Mouse (Mus musculus) liver, embryonic 11.5 days (tissue): Measurements from ENCODE around the gene Jak2. TPM values are rescaled to one million over a fixed set of nuclear protein-coding genes. Genes with fewer than 3 reads are reported as not detected.

Source experiments
- ATAC-seq: fragments of 200-750 bp; cut with Nextera tagmentation; replicated peaks from 2 replicates; pipeline ENCODE4 v1.8.0; 2017; ENCODE audit warnings: moderate number of reproducible peaks, mild to moderate bottlenecking, moderate TSS enrichment, moderate library complexity; ENCODE audit not compliant: low FRiP score
- DNase-seq: peaks from one replicate; pipeline ENCODE4 v3.0.0-alpha.2; 2017; ENCODE audit warnings: low spot score
- H3K27ac ChIP-seq: fragments of 300-500 bp; sonication (generic); 2 replicates; pipeline ENCODE4 v1.5.1; 2014; ENCODE audit warnings: mild to moderate bottlenecking, low read depth, low read length, control low read depth
- H3K27me3 ChIP-seq: fragments of 300-500 bp; sonication (generic); replicated peaks from 2 replicates; pipeline ENCODE4 v1.6.1; 2014; ENCODE audit warnings: low read length, mixed read lengths; ENCODE audit not compliant: control insufficient read depth, insufficient read depth
- H3K36me3 ChIP-seq: fragments of 300-500 bp; sonication (generic); 2 replicates; pipeline ENCODE4 v1.6.1; 2014; ENCODE audit warnings: mild to moderate bottlenecking, low read length, moderate library complexity, mixed read lengths; ENCODE audit not compliant: control insufficient read depth, insufficient read depth
- H3K4me1 ChIP-seq: fragments of 300-500 bp; sonication (generic); replicated peaks from 2 replicates; pipeline ENCODE4 v1.6.1; 2014; ENCODE audit warnings: low read length, mixed read lengths; ENCODE audit not compliant: control insufficient read depth, insufficient read depth
- H3K4me2 ChIP-seq: fragments of 300-500 bp; sonication (generic); 2 replicates; pipeline ENCODE4 v1.6.1; 2014; ENCODE audit warnings: mild to moderate bottlenecking, control low read depth, moderate library complexity
- H3K4me3 ChIP-seq: fragments of 300-500 bp; sonication (generic); 2 replicates; pipeline ENCODE4 v1.5.1; 2014; ENCODE audit warnings: low read depth, low read length, control low read depth
- H3K9ac ChIP-seq: fragments of 300-500 bp; sonication (generic); 2 replicates; pipeline ENCODE4 v1.6.1; 2014; ENCODE audit warnings: low read depth, low read length, control low read depth
- H3K9me3 ChIP-seq: fragments of 300-500 bp; sonication (generic); 2 replicates; pipeline ENCODE4 v1.6.1; 2016; ENCODE audit warnings: low read length, inconsistent platforms, mixed read lengths; ENCODE audit not compliant: control insufficient read depth
- WGBS: fragments of 180-500 bp; shearing (Covaris S2); extraction: QIAGEN DNeasy Blood & Tissue Kit; methylation state at CpG from one replicate; pipeline ENCODE4 v1.1.7; 2014; 5-methylcytosine and 5-hydroxymethylcytosine counted together
- polyA plus RNA-seq: library from polyadenylated mRNA; unstranded; fragments of >200 nt; fragmentation: Nextera tagmentation; extraction: Ambion mirVana; gene quantifications from 2 replicates; pipeline ENCODE4 v1.2.1, GENCODE M21; 2014

Jak2 gene
- polyA plus RNA-seq, 1 experiment from 2014 or later = 18.1 TPM

DNA sequence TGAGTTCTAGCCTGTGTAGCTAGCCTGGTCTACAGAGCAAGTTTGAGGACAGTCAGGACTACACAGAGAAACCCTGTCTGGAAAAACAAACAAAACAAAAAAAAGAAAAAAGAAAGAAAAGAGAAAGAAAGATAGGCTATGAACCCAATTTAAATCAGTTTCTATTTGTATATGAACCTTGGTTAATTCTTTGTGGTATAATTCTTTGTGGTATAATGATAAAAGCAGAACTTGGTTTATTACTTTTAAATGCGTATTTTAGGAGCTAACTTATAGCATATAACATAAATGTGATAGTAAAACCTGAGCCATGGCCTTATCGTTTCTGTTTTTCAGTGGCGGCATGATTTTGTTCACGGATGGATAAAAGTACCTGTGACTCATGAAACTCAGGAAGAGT is 24.8 kb downstream of the Jak2 start:
- H3K27me3 ChIP-seq = no peaks in the 10 kb centered on the region
- no peaks in the 10 kb centered on the region for H3K9me3 ChIP-seq
- no peak overlapping the region for H3K4me3 ChIP-seq
- ATAC-seq (no peak), DNase-seq (no peak)
- H3K4me1 ChIP-seq = peaks cover under 1% of the 10 kb centered on the region; the same call in 1 of the 2 replicates
- WGBS = 97% methylated on average over 4 of the region's 4 CpGs
- no peak overlapping the region for H3K27ac ChIP-seq
- no peak overlapping the region for H3K9ac ChIP-seq
- H3K4me2 ChIP-seq = no peak overlapping the region
- H3K36me3 ChIP-seq = peaks cover 8% of the 10 kb centered on the region

DNA sequence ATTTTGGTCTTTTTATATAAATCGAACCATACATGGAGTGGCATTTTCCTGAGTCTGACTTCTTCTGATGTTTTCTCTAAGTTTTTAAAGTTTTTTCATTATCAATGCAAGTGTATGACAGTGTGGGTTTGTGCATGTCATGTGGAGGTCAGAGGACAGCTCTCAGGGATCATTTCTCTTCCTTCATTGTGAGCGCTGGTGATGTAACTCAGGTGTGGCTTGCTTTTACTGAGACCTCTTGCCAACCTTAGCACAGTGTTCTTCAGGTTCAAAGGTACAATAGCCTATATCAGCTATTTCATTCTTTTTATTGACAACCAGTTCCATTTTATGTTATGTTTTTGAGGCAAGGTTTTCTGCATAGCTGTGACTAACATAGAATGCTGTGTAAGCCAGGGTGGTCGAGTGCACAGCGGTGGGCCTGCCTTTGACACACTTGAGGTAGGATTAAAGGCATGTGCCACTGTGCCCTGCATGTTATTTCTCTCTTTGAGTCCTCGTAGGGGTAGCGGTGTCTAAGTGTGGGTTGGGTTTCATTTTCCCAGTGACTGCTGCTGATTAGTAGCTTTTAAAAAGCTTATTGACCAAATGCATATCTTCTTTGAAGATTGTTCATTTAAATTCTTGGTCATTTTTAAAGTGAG is 27.4 kb downstream of the Jak2 start:
- Histone ChIP-seq H3K4me2 (no peak overlapping the region), H3K27ac (no peak overlapping the region), H3K4me3 (no peak overlapping the region), H3K9ac (no peak overlapping the region), H3K9me3 (no peaks in the 10 kb centered on the region), H3K27me3 (no peaks in the 10 kb centered on the region), H3K36me3 (peaks cover 8% of the 10 kb centered on the region), H3K4me1 (no peaks in the 10 kb centered on the region)
- WGBS = 87% methylated on average over 6 of the region's 6 CpGs
- DNase-seq = no peak
- ATAC-seq = no peak

DNA sequence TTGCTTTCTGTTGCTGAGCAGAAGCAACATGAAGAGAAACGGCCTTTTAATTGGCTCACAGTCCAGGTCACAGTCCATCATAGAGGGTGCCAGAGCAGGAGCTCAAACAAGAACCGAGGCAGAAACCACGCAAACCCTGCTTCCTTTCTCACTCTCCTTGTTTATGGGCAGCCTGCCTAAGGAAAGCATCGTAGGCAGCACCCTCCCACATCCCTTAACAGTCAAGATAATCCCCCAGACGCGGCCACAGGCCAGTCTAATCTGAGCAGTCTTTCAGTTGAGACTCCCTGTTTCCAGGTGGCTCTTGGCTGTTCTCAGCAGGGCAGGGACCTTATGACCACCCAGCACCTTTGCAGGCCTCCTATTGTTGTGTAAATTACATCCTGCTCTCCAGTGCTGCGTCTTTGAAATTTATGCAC is 33.8 kb downstream of the Jak2 start:
- Histone ChIP-seq H3K4me1 (no peaks in the 10 kb centered on the region), H3K9me3 (no peaks in the 10 kb centered on the region), H3K9ac (no peak overlapping the region), H3K27ac (no peak overlapping the region), H3K27me3 (no peaks in the 10 kb centered on the region), H3K36me3 (peaks cover 13% of the 10 kb centered on the region; the same call in 1 of the 2 replicates), H3K4me2 (no peak overlapping the region), H3K4me3 (no peak overlapping the region)
- DNase-seq = no peak
- 51% methylated on average over 7 of the region's 7 CpGs for WGBS
- no peak for ATAC-seq

DNA sequence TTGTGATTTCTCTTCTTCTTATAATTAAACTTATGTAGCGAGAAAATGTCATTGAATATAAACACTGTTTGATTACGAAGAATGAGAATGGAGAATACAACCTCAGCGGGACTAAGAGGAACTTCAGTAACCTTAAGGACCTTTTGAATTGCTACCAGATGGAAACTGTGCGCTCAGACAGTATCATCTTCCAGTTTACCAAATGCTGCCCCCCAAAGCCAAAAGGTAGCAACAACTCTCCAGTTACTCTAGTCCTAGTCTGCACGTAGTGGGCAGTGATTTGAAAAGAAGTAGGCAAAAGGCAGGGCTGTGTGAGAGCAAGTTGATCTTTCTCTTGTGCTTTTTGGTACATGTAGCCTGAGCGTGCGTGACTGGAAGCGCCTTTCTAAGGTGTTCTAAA is 36.2 kb downstream of the Jak2 start:
- ATAC-seq = no peak
- 80% methylated on average over 8 of the region's 8 CpGs for WGBS

DNA sequence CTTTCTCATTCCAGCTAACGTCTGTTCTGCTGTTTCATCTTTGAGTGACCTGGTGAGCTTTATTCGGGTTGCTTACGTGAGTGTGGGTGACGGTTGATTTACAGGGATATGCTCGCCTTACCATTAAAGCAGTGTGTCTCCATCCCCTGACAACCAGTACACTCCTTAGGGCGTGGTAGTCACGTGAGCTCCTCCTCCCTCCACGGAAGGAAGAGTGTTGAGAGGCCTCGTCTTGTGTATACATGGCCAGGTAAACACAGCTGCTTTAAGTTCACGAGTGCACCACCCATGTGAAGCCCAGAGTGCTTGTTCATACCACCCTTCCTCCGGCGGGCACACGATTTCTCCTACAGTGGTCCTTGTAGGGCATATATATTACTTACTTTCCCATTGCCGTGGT is 39.9 kb downstream of the Jak2 start:
- Histone ChIP-seq H3K27me3 (no peaks in the 10 kb centered on the region), H3K4me3 (no peak overlapping the region), H3K4me1 (no peaks in the 10 kb centered on the region), H3K9me3 (no peaks in the 10 kb centered on the region), H3K36me3 (peaks cover 15% of the 10 kb centered on the region; the same call in 1 of the 2 replicates), H3K27ac (no peak overlapping the region), H3K4me2 (no peak overlapping the region), H3K9ac (no peak overlapping the region)
- WGBS = 87% methylated on average over 14 of the region's 14 CpGs
- DNase-seq (no peak), ATAC-seq (no peak)

More for the DNA sequence above, 36.2 kb downstream of the Jak2 start:
- Histone ChIP-seq H3K9ac (no peak overlapping the region), H3K36me3 (peaks cover 20% of the 10 kb centered on the region; the same call in 1 of the 2 replicates), H3K4me1 (no peaks in the 10 kb centered on the region), H3K4me3 (no peak overlapping the region), H3K4me2 (no peak overlapping the region), H3K27ac (no peak overlapping the region), H3K9me3 (no peaks in the 10 kb centered on the region), H3K27me3 (no peaks in the 10 kb centered on the region)
- no peak for DNase-seq

DNA sequence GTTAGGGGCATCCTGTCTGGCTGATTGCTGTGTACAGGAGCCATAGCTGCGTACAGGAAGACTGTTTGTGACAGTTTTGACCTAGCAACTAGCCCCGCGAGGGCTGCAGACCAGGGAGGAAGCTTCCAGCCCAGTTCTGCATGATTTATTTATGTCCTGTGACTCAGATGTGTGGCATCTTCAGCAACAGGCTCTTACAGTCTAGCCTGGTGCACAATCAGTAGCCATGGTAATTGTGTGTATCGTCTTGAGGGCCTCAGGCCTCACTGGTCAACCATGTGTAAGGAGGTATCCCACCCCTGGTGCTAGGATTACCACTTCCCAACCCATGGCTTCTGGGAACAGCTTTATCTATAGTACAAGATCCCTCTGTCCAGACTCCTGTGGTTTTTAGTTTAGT is 40.9 kb downstream of the Jak2 start:
- no peak overlapping the region for H3K9ac ChIP-seq
- no peaks in the 10 kb centered on the region for H3K9me3 ChIP-seq
- peaks cover 13% of the 10 kb centered on the region; the same call in 1 of the 2 replicates for H3K36me3 ChIP-seq
- H3K4me3 ChIP-seq = no peak overlapping the region
- no peak overlapping the region for H3K4me2 ChIP-seq
- DNase-seq = no peak
- 84% methylated on average over 4 of the region's 4 CpGs for WGBS
- no peak for ATAC-seq
- H3K4me1 ChIP-seq = no peaks in the 10 kb centered on the region
- no peak overlapping the region for H3K27ac ChIP-seq
- no peaks in the 10 kb centered on the region for H3K27me3 ChIP-seq

DNA sequence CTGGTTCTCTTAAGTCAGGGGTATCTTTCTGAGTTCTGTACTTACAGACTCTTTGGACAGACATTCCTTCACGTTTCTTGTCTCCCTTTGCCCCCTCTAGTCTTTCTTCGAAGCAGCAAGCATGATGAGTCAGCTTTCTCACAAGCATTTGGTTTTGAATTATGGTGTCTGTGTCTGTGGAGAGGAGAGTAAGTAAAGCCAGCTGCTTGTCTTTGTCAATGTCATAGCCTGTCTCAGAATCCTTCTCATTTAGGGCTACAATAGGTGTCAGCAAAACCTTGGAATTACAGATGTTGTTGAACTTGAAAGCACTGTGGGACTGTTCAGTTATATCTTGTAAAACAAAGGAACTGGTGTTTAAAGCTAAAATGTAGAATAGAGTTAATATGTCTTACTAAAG is 43.1 kb downstream of the Jak2 start:
- Histone ChIP-seq H3K9me3 (no peaks in the 10 kb centered on the region), H3K4me3 (no peak overlapping the region), H3K27me3 (no peaks in the 10 kb centered on the region), H3K4me1 (no peaks in the 10 kb centered on the region), H3K27ac (no peak overlapping the region), H3K9ac (no peak overlapping the region), H3K36me3 (peaks cover 15% of the 10 kb centered on the region; the same call in 1 of the 2 replicates), H3K4me2 (no peak overlapping the region)
- no peak for DNase-seq
- WGBS = 63% methylated on average over 2 of the region's 2 CpGs
- ATAC-seq = no peak

DNA sequence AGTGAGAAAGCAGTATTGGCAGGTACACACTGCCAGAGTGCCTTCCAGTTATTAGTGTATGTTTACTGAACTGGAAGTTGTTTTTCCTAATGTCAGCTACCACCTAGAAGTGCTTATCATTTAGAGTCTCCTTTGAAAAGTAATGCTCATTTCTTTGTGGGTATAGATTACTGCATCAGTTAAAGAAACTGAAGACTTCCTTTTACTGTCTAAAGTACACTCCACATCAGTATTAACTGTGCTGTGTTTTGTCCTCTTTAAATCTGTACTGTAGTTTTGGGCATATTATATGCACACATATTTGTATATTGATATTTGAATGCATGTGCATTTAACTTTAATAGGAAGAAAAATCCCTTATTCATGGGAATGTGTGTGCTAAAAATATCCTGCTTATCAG is 44.5 kb downstream of the Jak2 start:
- Histone ChIP-seq H3K36me3 (peaks cover 17% of the 10 kb centered on the region; the same call in 1 of the 2 replicates), H3K4me3 (no peak overlapping the region), H3K27me3 (no peaks in the 10 kb centered on the region), H3K27ac (no peak overlapping the region), H3K4me2 (no peak overlapping the region), H3K9ac (no peak overlapping the region), H3K9me3 (no peaks in the 10 kb centered on the region), H3K4me1 (no peaks in the 10 kb centered on the region)
- DNase-seq (no peak), ATAC-seq (no peak)

DNA sequence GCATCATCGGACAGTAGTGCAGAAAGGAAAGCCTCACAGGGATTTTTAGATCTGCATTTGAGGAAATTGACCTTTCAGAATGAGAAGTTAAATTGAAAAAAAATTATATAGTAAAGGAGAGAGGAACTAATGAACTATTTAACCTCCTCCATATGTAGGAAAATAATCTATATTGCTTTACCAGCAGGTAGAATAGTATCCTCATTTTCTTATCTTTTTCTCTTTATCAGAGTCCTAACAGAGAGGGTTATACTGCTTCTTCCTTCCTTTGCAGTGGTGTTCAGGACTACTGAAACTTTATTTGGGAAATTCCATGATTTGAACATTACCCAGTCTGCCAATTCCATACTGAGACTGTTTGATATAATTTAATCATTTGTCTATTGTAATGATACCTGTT is 45.7 kb downstream of the Jak2 start:
- H3K36me3 ChIP-seq = peaks cover 13% of the 10 kb centered on the region; the same call in 1 of the 2 replicates
- H3K9ac ChIP-seq = no peak overlapping the region
- H3K4me1 ChIP-seq = no peaks in the 10 kb centered on the region
- H3K4me2 ChIP-seq = no peak overlapping the region
- no peak for ATAC-seq
- H3K27ac ChIP-seq = no peak overlapping the region
- H3K4me3 ChIP-seq = no peak overlapping the region
- H3K9me3 ChIP-seq = no peaks in the 10 kb centered on the region
- WGBS = 95% methylated on average over 1 of the region's 1 CpGs
- DNase-seq = no peak
- H3K27me3 ChIP-seq = no peaks in the 10 kb centered on the region
